Mouse (Mus musculus) heart, adult 2 months (tissue): Measurements from ENCODE around the gene Atf4.

Experiments used
- EP300 ChIP-seq: fragments of 200-500 bp; IDR thresholded peaks from 2 replicates; pipeline ENCODE4 v1.6.1; 2011; ENCODE audit warnings: low read depth, low read length, control low read depth; ENCODE audit not compliant: insufficient read depth
- POLR2A ChIP-seq: fragments of 200-500 bp; IDR thresholded peaks from 2 replicates; pipeline ENCODE4 v1.6.1; 2011; ENCODE audit warnings: mild to moderate bottlenecking, low read depth, low read length, control low read depth; ENCODE audit not compliant: insufficient read depth

GRCm38 (mm10) chr15:80306146-80306545 is 51.2 kb downstream of the Atf4 start:
- TF ChIP-seq EP300 (no peak), POLR2A (no peak)
